8 mouse cellular contexts compared by ENCODE assay signal in the genomic region with DNA sequence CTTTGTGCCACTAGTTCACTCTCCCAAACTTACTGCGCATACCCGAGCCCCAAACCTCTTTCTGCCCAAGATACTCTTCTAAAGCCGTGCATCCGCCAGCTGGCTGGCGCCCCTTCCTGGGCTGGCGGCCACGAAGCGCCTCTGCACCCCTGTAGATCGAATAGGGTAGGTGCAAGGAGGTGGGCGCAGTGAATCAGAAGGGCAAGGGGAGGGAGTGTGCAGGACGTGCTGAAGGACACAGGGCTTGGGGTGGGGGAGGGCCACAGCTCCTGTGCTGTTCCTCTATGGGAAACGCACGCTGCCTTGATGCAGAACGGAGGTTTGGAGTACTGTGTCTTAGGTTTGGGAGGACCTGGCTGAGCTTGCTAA. TPM values are rescaled to one million over a fixed set of nuclear protein-coding genes. Genes with fewer than 3 reads are reported as not detected.
DNase-seq lines count a peak whose midpoint lies in the region; ATAC-seq and TF ChIP-seq lines count a peak whose summit lies in the region.

A gene (minus strand): TSS at position 164 of the 369 bp plus-strand sequence.

- peak within 1 kb of the TSS; percentile 81 for H3K9ac ChIP-seq in heart, embryonic 14.5 days (ENCODE audit: low read length)
- H3K9ac ChIP-seq in ES-Bruce4 (ENCODE audit: low read depth, poor library complexity, severe bottlenecking) = peak within 1 kb of the TSS; percentile 69
- H3K9ac ChIP-seq in hindbrain, embryonic 15.5 days = peak within 1 kb of the TSS; percentile 75
- H3K9ac ChIP-seq in limb, embryonic 15.5 days = peak within 1 kb of the TSS; percentile 58

- ATAC-seq in heart, embryonic 14.5 days (ENCODE audit: insufficient number of reproducible peaks, insufficient read depth, low FRiP score, low read depth) = peak; percentile 76
- ATAC-seq in hindbrain, embryonic 15.5 days (ENCODE audit: low FRiP score, low read depth) = peak; percentile 90
- peak; percentile 72 for ATAC-seq in limb, embryonic 15.5 days (ENCODE audit: insufficient number of reproducible peaks, low FRiP score, low TSS enrichment, low read depth)

- peaks cover 19% of the 10 kb centered on the region for H3K36me3 ChIP-seq in heart, embryonic 14.5 days (ENCODE audit: control insufficient read depth, insufficient read depth, low read length)
- H3K36me3 ChIP-seq in ES-Bruce4 (ENCODE audit: control insufficient read depth, insufficient read depth, low read length, poor library complexity, severe bottlenecking) = no peaks in the 10 kb centered on the region
- peaks cover 12% of the 10 kb centered on the region for H3K36me3 ChIP-seq in hindbrain, embryonic 15.5 days
- peaks cover 8% of the 10 kb centered on the region for H3K36me3 ChIP-seq in limb, embryonic 15.5 days

- no peak for TF ChIP-seq POLR2A in ES-Bruce4 (IDR thresholded peaks at IDR 0.05; ENCODE audit: insufficient read depth, low read length)
- TF ChIP-seq POLR2A in olfactory bulb, adult 2 months (IDR thresholded peaks at IDR 0.05; ENCODE audit: insufficient read depth, low read depth, low read length) = peak; percentile 59

- peaks cover 9 to 13% of the 10 kb centered on the region in 2 experiments for H3K4me1 ChIP-seq in heart, embryonic 14.5 days (ENCODE audit: control insufficient read depth in 2 of 2, insufficient read depth in 2 of 2, low read length in 2 of 2)
- peaks cover 4% of the 10 kb centered on the region for H3K4me1 ChIP-seq in ES-Bruce4 (ENCODE audit: control insufficient read depth, insufficient read depth, low read length)
- peaks cover 32% of the 10 kb centered on the region for H3K4me1 ChIP-seq in hindbrain, embryonic 15.5 days (replicated peaks)
- peaks cover 43% of the 10 kb centered on the region for H3K4me1 ChIP-seq in limb, embryonic 15.5 days
- peaks cover 32% of the 10 kb centered on the region for H3K4me1 ChIP-seq in olfactory bulb, adult 2 months (ENCODE audit: control insufficient read depth, insufficient read depth, low read length)

- no peak for DNase-seq in heart, adult 18-20 months
- DNase-seq in embryo, embryonic 10.5 days (ENCODE audit: low spot score) = peak; percentile 83
- no peak for DNase-seq in spleen, postnatal 10 days (ENCODE audit: low spot score in 2 of 2)

- WGBS in heart, embryonic 14.5 days = under 1% methylated on average over 14 of the region's 14 CpGs
- 0% methylated on average over 14 of the region's 14 CpGs for WGBS in hindbrain, embryonic 15.5 days
- WGBS in limb, embryonic 15.5 days = 0% methylated on average over 14 of the region's 14 CpGs
- 0% methylated on average over 14 of the region's 14 CpGs for WGBS in olfactory bulb, adult 2 months

- H3K4me3 ChIP-seq in heart, embryonic 14.5 days (ENCODE audit: control insufficient read depth in 1 of 2, insufficient read depth in 1 of 2, low read depth in 1 of 2, low read length in 2 of 2) = peak within 1 kb of the TSS; percentile 58 to 81
- H3K4me3 ChIP-seq in ES-Bruce4 (ENCODE audit: low read depth, low read length) = peak within 1 kb of the TSS; percentile 85
- H3K4me3 ChIP-seq in hindbrain, embryonic 15.5 days = peak within 1 kb of the TSS; percentile 53
- peak within 1 kb of the TSS; percentile 62 for H3K4me3 ChIP-seq in limb, embryonic 15.5 days
- H3K4me3 ChIP-seq in olfactory bulb, adult 2 months (ENCODE audit: insufficient read depth, low read depth, low read length) = peak within 1 kb of the TSS; percentile 57

- TF ChIP-seq EP300 in ES-Bruce4 (IDR thresholded peaks at IDR 0.05; ENCODE audit: insufficient read depth, low read depth, low read length) = peak; percentile 57; the same call in 1 of the 2 replicates

- H3K27ac ChIP-seq in heart, embryonic 14.5 days (replicated peaks in 1 of 2; ENCODE audit: control insufficient read depth in 1 of 2, insufficient read depth in 1 of 2, low read depth in 2 of 2, low read length in 2 of 2) = peak within 1 kb of the TSS; percentile 87 to 93
- peak within 1 kb of the TSS; percentile 62; the same call in 1 of the 2 replicates for H3K27ac ChIP-seq in ES-Bruce4 (ENCODE audit: insufficient read depth, low read length)
- H3K27ac ChIP-seq in hindbrain, embryonic 15.5 days (replicated peaks) = peak within 1 kb of the TSS; percentile 97
- peak within 1 kb of the TSS; percentile 93 for H3K27ac ChIP-seq in limb, embryonic 15.5 days
- peak within 1 kb of the TSS; percentile 84 for H3K27ac ChIP-seq in olfactory bulb, adult 2 months (ENCODE audit: insufficient read depth, low read depth, low read length)

- H3K9me3 ChIP-seq in heart, embryonic 14.5 days (ENCODE audit: control insufficient read depth, low read length) = no peaks in the 10 kb centered on the region
- no peaks in the 10 kb centered on the region for H3K9me3 ChIP-seq in ES-Bruce4 (replicated peaks; ENCODE audit: control insufficient read depth, insufficient read depth, low read length, poor library complexity, severe bottlenecking)
- H3K9me3 ChIP-seq in hindbrain, embryonic 15.5 days = no peaks in the 10 kb centered on the region
- H3K9me3 ChIP-seq in limb, embryonic 15.5 days = no peaks in the 10 kb centered on the region

- no peaks in the 10 kb centered on the region for H3K27me3 ChIP-seq in heart, embryonic 14.5 days (ENCODE audit: control insufficient read depth, insufficient read depth, low read length)
- H3K27me3 ChIP-seq in ES-Bruce4 (ENCODE audit: control insufficient read depth, insufficient read depth, low read length, poor library complexity, severe bottlenecking) = no peaks in the 10 kb centered on the region
- no peaks in the 10 kb centered on the region for H3K27me3 ChIP-seq in hindbrain, embryonic 15.5 days
- 0 out of 2 replicates have a peak, but pooled peaks cover 3% of the 10 kb centered on the region for H3K27me3 ChIP-seq in limb, embryonic 15.5 days

- H3K4me2 ChIP-seq in heart, embryonic 14.5 days (ENCODE audit: low read length) = peak within 1 kb of the TSS; percentile 75
- H3K4me2 ChIP-seq in hindbrain, embryonic 15.5 days = peak within 1 kb of the TSS; percentile 88
- peak within 1 kb of the TSS; percentile 89 for H3K4me2 ChIP-seq in limb, embryonic 15.5 days

- no peak for TF ChIP-seq CTCF in ES-Bruce4 (IDR thresholded peaks at IDR 0.05; ENCODE audit: low read depth, low read length)
- TF ChIP-seq CTCF in olfactory bulb, adult 2 months (IDR thresholded peaks at IDR 0.05; ENCODE audit: insufficient read depth, low read depth, low read length) = peak; percentile 55; the same call in 1 of the 2 replicates

RNA-seq across cellular contexts. Expression of the gene that starts here (rescaled TPM):
- 6.3 and 7.1 TPM in 2 replicates for polyA plus RNA-seq in heart, embryonic 14.5 days (2014; fragmentation: Nextera tagmentation; extraction: Ambion mirVana)
- 1 to 10 TPM; 2.2 to 2.6 TPM for total RNA-seq in heart, adult 18-20 months (2021)
- 4.3 and 9.2 TPM in 2 replicates for polyA plus RNA-seq in ES-Bruce4 (2011; ENCODE audit: insufficient read depth, insufficient read length, low read depth, missing spikeins)
- 20.3 and 24.3 TPM in 2 replicates for polyA plus RNA-seq in hindbrain, embryonic 15.5 days (2015; fragmentation: Nextera tagmentation; extraction: Ambion mirVana)
- 18.0 and 18.7 TPM in 2 replicates for polyA plus RNA-seq in limb, embryonic 15.5 days (2015; fragmentation: Nextera tagmentation; extraction: Ambion mirVana)
- polyA plus RNA-seq in olfactory bulb, adult 2 months (2012; ENCODE audit: insufficient read depth, insufficient read length, low replicate concordance, missing spikeins) = not detected in 2 replicates
